Mouse (Mus musculus): ENCODE data around the gene Lactbl1.

The Lactbl1 gene

GRCm38 (mm10) chr4:136622388-136622787 is at the start of gene Lactbl1:
Lactbl1 (plus strand) TSS chr4:136622621.
- no peak for DNase-seq

- no peak for DNase-seq
Measured at GRCm38 (mm10) chr4:136581885-136582284, 40.5 kb upstream of the Lactbl1 start.

- DNase-seq: no peak
Measured at GRCm38 (mm10) chr4:136587221-136587827, 35.1 kb upstream of the Lactbl1 start.

GRCm38 (mm10) chr4:136588003-136588402 is 34.4 kb upstream of the Lactbl1 start:
- no peak for DNase-seq

GRCm38 (mm10) chr4:136592111-136592510 is 30.3 kb upstream of the Lactbl1 start:
- DNase-seq: no peak

- no peak for DNase-seq
Measured at GRCm38 (mm10) chr4:136594006-136594405, 28.4 kb upstream of the Lactbl1 start.

- DNase-seq: no peak
Measured at GRCm38 (mm10) chr4:136595221-136595620, 27.2 kb upstream of the Lactbl1 start.

GRCm38 (mm10) chr4:136598268-136598876 is 24.0 kb upstream of the Lactbl1 start:
- no peak for DNase-seq

GRCm38 (mm10) chr4:136599869-136600268 is 22.6 kb upstream of the Lactbl1 start:
- DNase-seq: no peak

GRCm38 (mm10) chr4:136600536-136600935 is 21.9 kb upstream of the Lactbl1 start:
- no peak for DNase-seq

- DNase-seq: peak; percentile 57
Measured at GRCm38 (mm10) chr4:136601476-136601875, 20.9 kb upstream of the Lactbl1 start.

GRCm38 (mm10) chr4:136602018-136602554 is 20.3 kb upstream of the Lactbl1 start:
- peak; percentile 38 for DNase-seq

GRCm38 (mm10) chr4:136602568-136602967 is 19.9 kb upstream of the Lactbl1 start, which contains the start of gene Kdm1a:
Kdm1a (minus strand) TSS chr4:136602723.
- DNase-seq: peak; percentile 96

GRCm38 (mm10) chr4:136605756-136606485 is 16.5 kb upstream of the Lactbl1 start:
- no peak for DNase-seq

- DNase-seq: no peak
Measured at GRCm38 (mm10) chr4:136610387-136610856, 12.0 kb upstream of the Lactbl1 start, which contains the start of gene Tex46. Tex46 (plus strand) TSS chr4:136610437.

GRCm38 (mm10) chr4:136613657-136614056 is 8.8 kb upstream of the Lactbl1 start:
- DNase-seq: no peak

GRCm38 (mm10) chr4:136621336-136621735 is 1.1 kb upstream of the Lactbl1 start:
- DNase-seq: peak; percentile 68

GRCm38 (mm10) chr4:136621956-136622355 is 465 bp upstream of the Lactbl1 start:
- no peak for DNase-seq

GRCm38 (mm10) chr4:136626590-136626989 is 4.2 kb downstream of the Lactbl1 start:
- no peak for DNase-seq

- DNase-seq: no peak
Measured at GRCm38 (mm10) chr4:136631237-136631994, 9.0 kb downstream of the Lactbl1 start.

- DNase-seq: no peak
Measured at GRCm38 (mm10) chr4:136635995-136636394, 13.6 kb downstream of the Lactbl1 start.

- no peak for DNase-seq
Measured at GRCm38 (mm10) chr4:136636511-136636910, 14.1 kb downstream of the Lactbl1 start.
